Mouse (Mus musculus): ENCODE results near the gene Card10. TPM values are rescaled to one million over a fixed set of nuclear protein-coding genes. Genes with fewer than 3 reads are reported as not detected.

Gene Card10
- total and polyA plus RNA-seq, 2 experiments from 2014 or later: 0.94 to 2.6 TPM

DNA sequence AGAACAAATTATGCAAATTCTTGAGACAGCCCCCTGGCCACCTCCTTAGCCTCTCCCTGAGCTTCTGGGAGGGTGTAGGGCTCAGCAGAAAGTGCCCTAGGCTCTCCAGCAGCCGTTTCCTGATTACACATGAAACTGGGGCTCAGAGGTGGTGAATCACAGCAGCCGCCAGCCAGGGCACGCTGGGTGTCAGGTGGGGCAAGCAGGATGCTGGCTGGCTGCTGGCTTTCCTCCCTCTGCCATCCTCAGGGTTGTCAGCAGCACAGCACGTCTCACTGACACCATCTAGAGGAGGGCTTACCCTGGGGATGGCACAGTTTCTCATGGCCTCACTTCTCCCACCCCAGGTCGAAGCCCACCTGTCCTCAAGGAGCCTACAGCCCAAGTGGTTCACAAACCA is 25.5 kb upstream of the Card10 start:
- ATAC-seq: no peak
- Histone ChIP-seq H3K9ac (replicated peaks; ENCODE audit: low read length) (no peak overlapping the region; the same call in 1 of the 2 replicates), H3K27me3 (ENCODE audit: insufficient read depth, low read length) (no peaks in the 10 kb centered on the region), H3K36me3 (ENCODE audit: insufficient read depth, low read length) (no peaks in the 10 kb centered on the region), H3K4me1 (ENCODE audit: insufficient read depth, low read length) (no peaks in the 10 kb centered on the region), H3K4me3 (ENCODE audit: low read length) (no peak overlapping the region), H3K9me3 (ENCODE audit: low read length) (no peaks in the 10 kb centered on the region), H3K27ac (no peak overlapping the region), H3K4me2 (ENCODE audit: low read depth, low read length) (no peak overlapping the region)
- DNase-seq (ENCODE audit: low spot score): no peak
- TF ChIP-seq CTCF (IDR thresholded peaks at IDR 0.05; ENCODE audit: low read depth): no peak; the same call in 1 of the 2 replicates
- WGBS: 16% methylated on average over 5 of the region's 5 CpGs

DNA sequence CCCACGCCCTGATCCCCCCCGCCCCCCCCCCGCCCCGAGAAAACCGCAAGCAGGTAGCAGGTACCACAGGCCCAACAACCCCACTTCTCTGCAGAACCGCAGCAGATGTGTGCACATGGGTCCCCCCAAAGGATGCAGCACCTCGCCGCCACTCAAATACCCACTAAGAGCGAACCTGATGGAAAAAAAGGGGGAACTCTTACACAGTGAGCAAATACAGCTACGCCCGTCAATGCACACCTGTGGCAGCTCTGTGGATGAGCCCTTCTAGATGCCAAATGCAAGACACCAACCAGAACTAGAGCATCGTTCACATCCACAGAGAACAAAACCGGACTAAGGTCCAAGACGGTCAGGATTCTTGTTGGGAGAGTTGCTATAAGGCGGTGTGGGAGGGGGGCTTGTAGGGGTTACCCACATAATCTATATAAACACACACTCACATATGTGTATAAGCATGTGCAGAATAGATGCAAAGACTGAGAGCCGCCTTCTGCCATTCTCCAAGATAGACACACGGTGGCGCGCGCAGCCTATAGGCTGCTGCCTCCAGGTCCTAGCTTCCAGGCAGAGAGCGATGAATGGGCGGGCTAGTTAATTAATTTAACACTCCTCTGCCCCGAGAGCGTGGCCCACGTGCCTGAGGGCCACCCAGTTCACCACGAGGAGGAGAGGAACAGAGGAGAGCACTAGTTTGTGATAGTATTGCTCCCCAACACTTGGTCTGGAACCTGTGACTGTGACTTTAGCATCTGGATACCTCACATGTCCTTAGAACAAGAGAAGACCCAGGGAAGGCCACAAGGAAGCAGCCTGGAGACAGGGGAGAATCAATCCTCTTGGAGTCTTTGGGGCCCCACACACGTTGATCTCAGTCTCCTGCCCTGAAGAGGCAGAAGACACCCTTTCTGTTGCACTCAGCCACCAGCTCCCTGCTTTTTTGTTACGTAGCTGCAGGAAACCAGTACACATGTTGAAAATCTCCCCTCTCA is 23.7 kb upstream of the Card10 start:
- peak; percentile 94 for TF ChIP-seq CTCF (IDR thresholded peaks at IDR 0.05; ENCODE audit: low read depth)
- Histone ChIP-seq H3K4me1 (ENCODE audit: insufficient read depth, low read length) (no peaks in the 10 kb centered on the region), H3K4me2 (ENCODE audit: low read depth, low read length) (no peak overlapping the region), H3K4me3 (ENCODE audit: low read length) (no peak overlapping the region), H3K27ac (no peak overlapping the region), H3K9ac (replicated peaks; ENCODE audit: low read length) (no peak overlapping the region), H3K27me3 (ENCODE audit: insufficient read depth, low read length) (no peaks in the 10 kb centered on the region), H3K36me3 (ENCODE audit: insufficient read depth, low read length) (no peaks in the 10 kb centered on the region), H3K9me3 (ENCODE audit: low read length) (no peaks in the 10 kb centered on the region)
- WGBS: 21% methylated on average over 28 of the region's 28 CpGs
- DNase-seq (ENCODE audit: low spot score): peak; percentile 89
- peak; percentile 72 for ATAC-seq

DNA sequence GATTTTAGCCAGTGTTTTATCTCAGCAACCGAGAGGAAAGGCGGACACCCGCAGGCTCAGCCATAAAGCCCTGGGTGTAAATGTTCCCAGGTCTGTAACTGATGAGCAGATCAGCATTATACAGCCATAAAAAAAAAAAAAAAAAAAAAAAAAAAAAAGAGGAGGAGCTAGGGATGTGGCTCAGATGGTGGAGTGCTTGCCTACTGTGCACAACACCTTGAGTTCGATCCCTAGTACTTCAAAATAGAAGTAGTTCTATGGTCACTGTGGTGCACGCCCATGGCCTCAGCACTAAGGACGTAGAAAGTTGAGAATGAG is 13.2 kb upstream of the Card10 start:
- no peak overlapping the region for H3K4me3 ChIP-seq (ENCODE audit: low read length)
- DNase-seq (ENCODE audit: low spot score) (no peak), ATAC-seq (no peak)
- no peaks in the 10 kb centered on the region for H3K36me3 ChIP-seq (ENCODE audit: insufficient read depth, low read length)
- no peak overlapping the region for H3K4me2 ChIP-seq (ENCODE audit: low read depth, low read length)
- 73% methylated on average over 6 of the region's 6 CpGs for WGBS
- H3K9me3 ChIP-seq (ENCODE audit: low read length): no peaks in the 10 kb centered on the region
- H3K27me3 ChIP-seq (ENCODE audit: insufficient read depth, low read length): no peaks in the 10 kb centered on the region
- no peak for TF ChIP-seq CTCF (IDR thresholded peaks at IDR 0.05; ENCODE audit: low read depth)
- no peaks in the 10 kb centered on the region for H3K4me1 ChIP-seq (ENCODE audit: insufficient read depth, low read length)
- H3K9ac ChIP-seq (replicated peaks; ENCODE audit: low read length): no peak overlapping the region
- no peak overlapping the region for H3K27ac ChIP-seq

DNA sequence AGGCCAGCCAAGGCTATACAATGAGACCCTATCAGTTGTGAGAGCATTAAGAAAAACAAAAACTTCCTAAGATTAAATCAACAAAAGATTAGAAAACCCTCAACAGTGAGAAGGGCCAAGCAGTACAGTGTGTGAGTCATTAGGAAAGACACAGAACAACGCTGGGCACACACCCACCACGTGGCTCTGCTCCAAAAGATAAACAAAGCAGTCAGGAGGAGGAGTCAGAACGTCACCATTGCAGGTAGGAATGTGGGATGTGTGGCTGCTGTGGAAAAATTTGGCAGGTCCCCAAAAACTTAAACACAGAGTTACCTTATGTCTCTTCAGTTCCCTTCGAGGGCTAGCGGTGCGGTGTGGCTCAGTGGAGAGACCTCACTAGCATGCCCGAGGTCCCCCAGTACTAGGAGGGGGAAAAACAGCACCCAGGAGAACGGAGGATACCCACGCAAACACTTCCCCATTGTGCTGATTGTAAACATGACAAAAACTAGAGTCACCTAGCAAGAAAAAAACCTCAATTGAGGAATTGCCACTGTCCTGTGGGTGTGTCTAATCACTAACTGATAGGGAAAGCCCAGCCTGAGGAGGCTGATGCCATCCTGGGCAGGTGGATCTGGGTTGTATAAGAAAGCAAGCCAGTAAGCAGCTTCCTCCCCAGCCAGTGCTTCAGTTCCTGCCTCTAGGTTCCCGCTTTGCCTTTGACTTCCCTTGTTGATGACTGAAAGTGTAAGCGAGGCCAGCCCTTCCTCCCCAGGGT is 12.7 kb upstream of the Card10 start:
- Histone ChIP-seq H3K9ac (replicated peaks; ENCODE audit: low read length) (no peak overlapping the region), H3K4me3 (ENCODE audit: low read length) (no peak overlapping the region), H3K27ac (no peak overlapping the region), H3K4me1 (ENCODE audit: insufficient read depth, low read length) (no peaks in the 10 kb centered on the region), H3K36me3 (ENCODE audit: insufficient read depth, low read length) (no peaks in the 10 kb centered on the region), H3K4me2 (ENCODE audit: low read depth, low read length) (no peak overlapping the region), H3K9me3 (ENCODE audit: low read length) (no peaks in the 10 kb centered on the region), H3K27me3 (ENCODE audit: insufficient read depth, low read length) (no peaks in the 10 kb centered on the region)
- DNase-seq (ENCODE audit: low spot score) (no peak), ATAC-seq (no peak)
- TF ChIP-seq CTCF (IDR thresholded peaks at IDR 0.05; ENCODE audit: low read depth): no peak
- WGBS: 55% methylated on average over 11 of the region's 11 CpGs

DNA sequence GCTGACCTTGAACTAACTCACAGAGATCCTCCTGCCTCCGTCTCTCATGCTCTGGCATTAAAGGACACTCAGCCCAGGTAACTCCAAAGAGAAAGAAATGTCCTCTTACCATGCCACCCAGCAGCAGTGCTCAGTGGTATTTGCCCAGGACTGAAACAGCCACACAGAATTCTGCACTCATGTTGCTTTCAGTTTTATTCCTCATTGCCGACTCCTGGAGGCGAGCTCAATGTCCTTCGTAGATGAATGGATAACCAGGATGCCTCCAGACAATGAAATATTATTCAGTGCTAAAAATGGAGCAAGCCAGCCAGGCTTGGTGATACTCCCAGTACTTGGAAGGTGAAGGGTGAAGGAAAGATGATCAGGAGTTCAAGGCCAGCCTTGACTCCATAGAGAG is 10.8 kb upstream of the Card10 start:
- Histone ChIP-seq H3K9me3 (ENCODE audit: low read length) (no peaks in the 10 kb centered on the region), H3K27me3 (ENCODE audit: insufficient read depth, low read length) (no peaks in the 10 kb centered on the region), H3K27ac (no peak overlapping the region), H3K9ac (replicated peaks; ENCODE audit: low read length) (no peak overlapping the region), H3K36me3 (ENCODE audit: insufficient read depth, low read length) (no peaks in the 10 kb centered on the region), H3K4me1 (ENCODE audit: insufficient read depth, low read length) (no peaks in the 10 kb centered on the region), H3K4me3 (ENCODE audit: low read length) (no peak overlapping the region), H3K4me2 (ENCODE audit: low read depth, low read length) (no peak overlapping the region)
- WGBS: 84% methylated on average over 4 of the region's 4 CpGs
- ATAC-seq: no peak
- DNase-seq (ENCODE audit: low spot score): no peak
- no peak for TF ChIP-seq CTCF (IDR thresholded peaks at IDR 0.05; ENCODE audit: low read depth)

DNA sequence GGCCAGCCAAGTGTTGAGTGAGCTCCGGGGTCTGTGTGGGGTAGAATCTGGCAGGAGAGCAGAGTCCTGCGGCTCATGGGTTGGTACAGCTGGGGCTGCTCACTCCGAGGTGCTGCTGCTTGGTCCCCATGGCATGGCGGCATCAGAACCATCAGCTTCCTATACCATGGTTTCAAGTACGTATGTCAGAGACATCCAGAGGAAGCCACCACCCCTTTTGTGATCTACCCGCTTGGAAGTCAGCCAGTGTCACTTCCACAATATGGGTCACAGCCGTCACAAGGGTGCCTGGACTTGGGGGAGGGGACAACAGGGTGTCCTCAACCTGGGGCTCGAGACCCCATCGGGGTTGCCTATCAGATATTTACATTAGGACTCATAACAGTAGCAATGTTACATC is 7.3 kb upstream of the Card10 start:
- no peaks in the 10 kb centered on the region for H3K4me1 ChIP-seq (ENCODE audit: insufficient read depth, low read length)
- no peak overlapping the region for H3K4me2 ChIP-seq (ENCODE audit: low read depth, low read length)
- ATAC-seq: no peak
- DNase-seq (ENCODE audit: low spot score): no peak
- TF ChIP-seq CTCF (IDR thresholded peaks at IDR 0.05; ENCODE audit: low read depth): no peak
- no peaks in the 10 kb centered on the region for H3K27me3 ChIP-seq (ENCODE audit: insufficient read depth, low read length)
- H3K4me3 ChIP-seq (ENCODE audit: low read length): no peak overlapping the region
- 55% methylated on average over 9 of the region's 9 CpGs for WGBS
- H3K9ac ChIP-seq (replicated peaks; ENCODE audit: low read length): no peak overlapping the region
- H3K36me3 ChIP-seq (ENCODE audit: insufficient read depth, low read length): no peaks in the 10 kb centered on the region
- no peak overlapping the region for H3K27ac ChIP-seq
- H3K9me3 ChIP-seq (ENCODE audit: low read length): no peaks in the 10 kb centered on the region
